Mouse (Mus musculus) forebrain, embryonic 11.5 days (tissue): ENCODE results near the gene Id3. TPM values are rescaled to one million over a fixed set of nuclear protein-coding genes. Genes with fewer than 3 reads are reported as not detected.

Source experiments
- ATAC-seq: fragments of 200-750 bp; cut with Nextera tagmentation; replicated peaks from 2 replicates; pipeline ENCODE4 v1.8.0; 2017; ENCODE audit warnings: moderate TSS enrichment; ENCODE audit not compliant: low FRiP score
- DNase-seq: peaks from one replicate; pipeline ENCODE4 v3.0.0-alpha.2; 2017; ENCODE audit warnings: low spot score
- H3K27ac ChIP-seq: fragments of 300-500 bp; sonication (generic); 2 replicates; pipeline ENCODE4 v1.5.1; 2014; ENCODE audit warnings: low read depth, low read length
- H3K27me3 ChIP-seq: fragments of 300-500 bp; sonication (generic); 2 replicates; pipeline ENCODE4 v1.6.1; 2014; ENCODE audit warnings: mild to moderate bottlenecking, low read length, mixed read lengths; ENCODE audit not compliant: control insufficient read depth, insufficient read depth
- H3K36me3 ChIP-seq: fragments of 300-500 bp; sonication (generic); 2 replicates; pipeline ENCODE4 v1.6.1; 2014; ENCODE audit warnings: mild to moderate bottlenecking, low read length, moderate library complexity, mixed read lengths; ENCODE audit not compliant: control insufficient read depth, insufficient read depth
- H3K4me1 ChIP-seq: fragments of 300-500 bp; sonication (generic); replicated peaks from 2 replicates; pipeline ENCODE4 v1.6.1; 2014; ENCODE audit warnings: low read length, mixed read lengths; ENCODE audit not compliant: control insufficient read depth, insufficient read depth
- H3K4me2 ChIP-seq: fragments of 300-500 bp; sonication (generic); 2 replicates; pipeline ENCODE4 v1.6.1; 2014; ENCODE audit warnings: low read depth, mild to moderate bottlenecking, low read length, moderate library complexity, mixed read lengths; ENCODE audit not compliant: severe bottlenecking
- H3K4me3 ChIP-seq: fragments of 300-500 bp; sonication (generic); 2 replicates; pipeline ENCODE4 v1.5.1; 2014; ENCODE audit warnings: low read depth, low read length
- H3K9ac ChIP-seq: fragments of 300-500 bp; sonication (generic); 2 replicates; pipeline ENCODE4 v1.6.1; 2014; ENCODE audit warnings: low read length
- H3K9me3 ChIP-seq: fragments of 300-500 bp; sonication (generic); 2 replicates; pipeline ENCODE4 v1.6.1; 2016; ENCODE audit warnings: low read length, mixed read lengths; ENCODE audit not compliant: control insufficient read depth
- WGBS: fragments of 180-500 bp; shearing (Covaris S2); extraction: QIAGEN DNeasy Blood & Tissue Kit; methylation state at CpG from one replicate; pipeline ENCODE4 v1.1.7; 2014; 5-methylcytosine and 5-hydroxymethylcytosine counted together
- polyA plus RNA-seq: library from polyadenylated mRNA; unstranded; fragments of >200 nt; fragmentation: Nextera tagmentation; extraction: Ambion mirVana; gene quantifications from 2 replicates; pipeline ENCODE4 v1.2.1, GENCODE M21; 2014

Id3 gene
- polyA plus RNA-seq, 1 experiment from 2014 or later, result 351 TPM

GRCm38 (mm10) chr4:136133801-136134200 is 9.5 kb upstream of the Id3 start:
- no peaks in the 10 kb centered on the region for H3K36me3 ChIP-seq
- H3K4me3 ChIP-seq, result no peak overlapping the region
- no peak for ATAC-seq
- no peaks in the 10 kb centered on the region for H3K27me3 ChIP-seq
- no peak for DNase-seq
- peak overlapping the region; percentile 63 for H3K4me2 ChIP-seq
- H3K27ac ChIP-seq, result peak overlapping the region; percentile 100
- 13% methylated on average over 9 of the region's 9 CpGs for WGBS
- peaks cover 30% of the 10 kb centered on the region for H3K4me1 ChIP-seq
- H3K9me3 ChIP-seq, result no peaks in the 10 kb centered on the region
- peak overlapping the region; percentile 80 for H3K9ac ChIP-seq

GRCm38 (mm10) chr4:136134418-136134977 is 8.8 kb upstream of the Id3 start:
- peak overlapping the region; percentile 80 for H3K9ac ChIP-seq
- peaks cover 30% of the 10 kb centered on the region for H3K4me1 ChIP-seq
- H3K27me3 ChIP-seq, result no peaks in the 10 kb centered on the region
- WGBS, result 1% methylated on average over 15 of the region's 15 CpGs
- no peaks in the 10 kb centered on the region for H3K36me3 ChIP-seq
- peak overlapping the region; percentile 100 for H3K27ac ChIP-seq
- ATAC-seq (peak; percentile 52), DNase-seq (peak; percentile 76)
- H3K4me2 ChIP-seq, result peak overlapping the region; percentile 63
- H3K9me3 ChIP-seq, result no peaks in the 10 kb centered on the region
- peak overlapping the region; percentile 27 for H3K4me3 ChIP-seq

- ATAC-seq, result peak; percentile 81
These were observed 8.1 kb upstream of the Id3 start for GRCm38 (mm10) chr4:136134978-136135873.

GRCm38 (mm10) chr4:136135874-136136728 is 7.2 kb upstream of the Id3 start:
- no peak for ATAC-seq
- 24% methylated on average over 9 of the region's 9 CpGs for WGBS

More at GRCm38 (mm10) chr4:136134978-136135873, 8.1 kb upstream of the Id3 start:
- Histone ChIP-seq H3K9ac (peak overlapping the region; percentile 80), H3K4me3 (peak overlapping the region; percentile 27), H3K27ac (peak overlapping the region; percentile 100), H3K4me1 (peaks cover 30% of the 10 kb centered on the region), H3K4me2 (peak overlapping the region; percentile 63), H3K9me3 (no peaks in the 10 kb centered on the region), H3K27me3 (no peaks in the 10 kb centered on the region), H3K36me3 (no peaks in the 10 kb centered on the region)
- DNase-seq, result peak; percentile 94
- WGBS, result 1% methylated on average over 40 of the region's 50 CpGs

GRCm38 (mm10) chr4:136139326-136140110 is 3.8 kb upstream of the Id3 start:
- H3K27ac ChIP-seq, result peak overlapping the region; percentile 92
- no peaks in the 10 kb centered on the region for H3K36me3 ChIP-seq
- H3K4me3 ChIP-seq, result no peak overlapping the region
- 57% methylated on average over 17 of the region's 17 CpGs for WGBS
- no peaks in the 10 kb centered on the region for H3K9me3 ChIP-seq
- no peak overlapping the region for H3K4me2 ChIP-seq
- H3K4me1 ChIP-seq, result peaks cover 44% of the 10 kb centered on the region
- no peak for DNase-seq
- peaks cover 2% of the 10 kb centered on the region; the same call in 1 of the 2 replicates for H3K27me3 ChIP-seq
- no peak overlapping the region for H3K9ac ChIP-seq
- no peak for ATAC-seq

More at GRCm38 (mm10) chr4:136135874-136136728, 7.2 kb upstream of the Id3 start:
- H3K9me3 ChIP-seq, result no peaks in the 10 kb centered on the region
- H3K36me3 ChIP-seq, result no peaks in the 10 kb centered on the region
- H3K4me3 ChIP-seq, result peak overlapping the region; percentile 27
- H3K4me1 ChIP-seq, result peaks cover 36% of the 10 kb centered on the region
- H3K27me3 ChIP-seq, result no peaks in the 10 kb centered on the region
- H3K9ac ChIP-seq, result peak overlapping the region; percentile 80
- peak overlapping the region; percentile 100 for H3K27ac ChIP-seq
- H3K4me2 ChIP-seq, result peak overlapping the region; percentile 63
- no peak for DNase-seq

- WGBS, result 4% methylated on average over 31 of the region's 31 CpGs
These were observed 2.7 kb upstream of the Id3 start for GRCm38 (mm10) chr4:136140327-136141250.

More at GRCm38 (mm10) chr4:136140327-136141250, 2.7 kb upstream of the Id3 start:
- Histone ChIP-seq H3K9me3 (no peaks in the 10 kb centered on the region), H3K9ac (peak overlapping the region; percentile 45), H3K36me3 (no peaks in the 10 kb centered on the region), H3K4me1 (peaks cover 42% of the 10 kb centered on the region), H3K27me3 (peaks cover 2% of the 10 kb centered on the region; the same call in 1 of the 2 replicates), H3K4me2 (peak overlapping the region; percentile 43; the same call in 1 of the 2 replicates), H3K4me3 (peak overlapping the region; percentile 10), H3K27ac (peak overlapping the region; percentile 92)
- peak; percentile 85 for ATAC-seq
- peak; percentile 97 for DNase-seq
